Mouse (Mus musculus) layer of hippocampus, postnatal 25 days (tissue): ENCODE results near the gene Cerk. TPM values are rescaled to one million over a fixed set of nuclear protein-coding genes. Genes with fewer than 3 reads are reported as not detected.
"Not testable (repeated sequence)": the region's sequence is repeated elsewhere in the genome, so short reads cannot be mapped to it uniquely, and the experiment has no call there.

Experiments used
- DNase-seq, 2 experiments: peaks; one replicate each; pipeline ENCODE4 v3.0.0; 2022; ENCODE audit warnings: mixed read lengths in 2 of 2, low spot score in 1 of 2; ENCODE audit errors: extremely low spot score in 1 of 2
- total RNA-seq, 2 experiments: library from RNA; stranded (reverse); gene quantifications; 2 replicates each; pipeline ENCODE4 v1.2.3; 2021

The Cerk gene
- total RNA-seq, 2 experiments from 2014 or later, result 46.3 to 47.4 TPM

DNA sequence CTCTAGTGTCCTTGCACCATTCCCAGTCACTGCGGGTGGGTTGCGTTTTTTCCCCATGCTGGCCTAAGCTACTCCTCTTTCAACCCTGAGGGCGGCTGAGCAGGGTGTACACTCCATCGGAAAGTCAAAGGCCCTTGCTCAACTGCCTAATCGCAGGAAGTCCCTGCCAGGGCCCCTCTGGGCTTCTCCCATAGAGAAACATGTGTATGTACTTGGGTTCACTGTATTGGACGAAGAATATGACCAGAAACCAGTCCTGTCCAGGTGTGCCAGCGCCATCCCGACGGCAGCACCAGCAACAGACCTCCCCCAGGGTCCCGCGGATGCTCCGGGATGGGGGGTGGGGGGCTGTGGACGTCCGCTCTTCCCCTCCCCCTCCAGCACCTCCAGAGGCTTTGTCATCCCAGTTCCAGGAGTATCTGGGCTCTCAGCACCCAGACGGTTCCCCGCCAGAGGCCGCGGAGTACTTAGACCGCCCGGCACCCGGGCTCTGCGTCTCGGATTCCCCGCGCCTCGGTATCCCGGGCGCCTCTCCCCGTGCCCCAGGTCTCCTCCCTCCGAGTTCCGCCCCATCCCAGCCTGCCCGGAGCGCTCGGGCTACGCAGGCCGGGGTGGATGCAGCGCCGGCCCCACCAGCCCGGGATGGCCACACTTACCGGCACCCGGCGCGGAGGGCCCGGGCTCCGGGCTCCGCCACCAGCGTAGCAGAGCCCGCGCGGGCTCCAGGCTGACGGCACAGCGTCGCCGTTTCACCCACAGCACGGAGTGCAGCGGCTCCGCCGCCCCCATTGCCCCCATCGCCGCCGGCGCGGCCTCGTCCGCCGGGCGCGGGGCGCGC, 871 bp downstream of the Cerk start:
- DNase-seq, result peak in 1 of 2 experiments; percentile 30

- no peak for DNase-seq
Measured at GRCm38 (mm10) chr15:86184071-86184470, 1.9 kb downstream of the Cerk start.

GRCm38 (mm10) chr15:86183484-86183883, 2.5 kb downstream of the Cerk start:
- DNase-seq, result no peak

- DNase-seq, result no peak
Measured at GRCm38 (mm10) chr15:86182646-86183045, 3.3 kb downstream of the Cerk start.

DNA sequence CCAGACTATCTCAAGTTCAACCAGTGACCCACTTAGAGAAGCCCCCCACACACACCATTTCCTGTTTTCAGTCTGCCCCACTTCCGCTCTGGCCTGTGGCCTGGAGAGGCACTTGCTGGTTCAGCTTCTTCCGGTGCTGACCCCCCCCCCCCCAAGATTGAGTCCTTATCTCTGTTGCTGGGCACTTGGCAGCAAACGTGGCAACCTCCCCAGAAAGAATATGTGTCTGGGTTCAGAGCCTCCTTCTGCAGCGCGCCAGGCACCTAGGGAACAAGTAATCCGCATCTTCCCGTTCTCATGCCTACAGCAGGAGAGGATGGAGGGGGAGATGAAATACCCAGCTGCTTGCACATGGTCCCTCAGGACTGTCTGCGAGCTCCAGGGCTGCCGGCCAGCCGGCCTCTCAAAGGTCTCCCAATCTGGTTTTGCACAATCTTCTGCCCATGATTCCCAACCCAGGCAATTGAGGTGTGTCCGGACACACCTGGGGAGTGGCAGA, 4.0 kb downstream of the Cerk start:
- DNase-seq, result no peak

- not testable (repeated sequence) for DNase-seq
Measured at GRCm38 (mm10) chr15:86181321-86181720, 4.6 kb downstream of the Cerk start.

DNA sequence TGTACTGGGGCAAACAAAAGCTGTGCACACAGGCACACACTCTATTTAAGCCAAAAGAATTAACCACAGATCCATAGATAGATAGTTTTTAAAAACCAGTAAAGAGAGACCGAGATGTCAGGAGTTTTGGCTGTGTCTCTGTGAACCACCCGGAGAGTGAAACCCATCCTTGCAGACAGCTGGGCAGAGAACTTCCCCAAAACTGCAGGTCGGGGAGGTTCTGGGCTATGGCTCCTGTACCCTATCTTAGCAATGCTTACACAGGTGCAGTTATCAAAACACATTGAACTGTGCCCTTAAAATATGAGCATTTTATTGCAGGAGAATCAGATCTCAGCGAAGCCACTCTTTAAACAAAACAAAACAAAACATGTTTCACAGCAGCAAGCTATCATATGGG, 5.5 kb downstream of the Cerk start:
- DNase-seq, result no peak

DNA sequence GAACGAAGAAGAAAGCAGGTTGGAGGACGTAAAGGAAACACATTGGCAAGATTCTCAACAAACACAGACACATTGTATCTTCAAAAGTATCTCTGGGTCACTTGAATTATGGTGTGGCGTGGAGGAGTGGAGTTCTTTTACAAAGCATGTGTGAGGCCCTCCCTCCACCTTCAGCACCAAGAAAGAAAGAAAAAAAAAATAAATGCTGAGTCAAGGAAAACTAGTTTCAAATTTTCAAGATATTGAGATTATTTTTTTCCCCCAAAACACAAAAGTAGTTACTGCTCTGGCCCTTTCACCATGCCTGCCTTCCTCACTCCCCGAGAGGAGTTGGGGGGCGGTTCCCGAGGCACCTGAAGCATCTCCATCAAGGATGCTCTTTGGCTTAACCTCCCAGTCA, 7.3 kb downstream of the Cerk start:
- DNase-seq, result no peak

DNA sequence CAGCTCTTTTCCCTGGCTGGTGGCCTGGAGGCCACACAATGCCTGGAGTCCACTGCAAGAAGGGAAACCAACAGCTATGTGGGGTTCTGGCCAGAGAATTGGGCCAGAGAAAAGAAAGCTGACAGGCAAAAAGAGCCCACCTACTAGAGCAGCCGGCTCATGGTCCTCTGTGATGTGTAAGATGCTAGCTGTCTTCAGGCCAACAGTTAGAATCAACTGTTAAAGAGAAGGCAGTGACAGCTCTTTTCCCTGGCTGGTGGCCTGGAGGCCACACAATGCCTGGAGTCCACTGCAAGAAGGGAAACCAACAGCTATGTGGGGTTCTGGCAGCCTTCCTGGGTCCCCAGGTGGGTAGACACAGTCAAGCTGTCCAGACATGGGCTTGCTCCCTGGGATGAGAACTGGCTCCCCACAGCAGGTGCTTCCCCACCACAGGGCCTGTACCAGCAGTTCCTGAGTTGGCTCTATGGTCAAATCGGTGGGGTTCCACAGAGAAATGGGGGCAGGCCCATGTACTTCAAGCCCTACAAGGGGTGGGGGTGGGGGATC, 8.2 kb downstream of the Cerk start:
- DNase-seq, result not testable (repeated sequence)

DNA sequence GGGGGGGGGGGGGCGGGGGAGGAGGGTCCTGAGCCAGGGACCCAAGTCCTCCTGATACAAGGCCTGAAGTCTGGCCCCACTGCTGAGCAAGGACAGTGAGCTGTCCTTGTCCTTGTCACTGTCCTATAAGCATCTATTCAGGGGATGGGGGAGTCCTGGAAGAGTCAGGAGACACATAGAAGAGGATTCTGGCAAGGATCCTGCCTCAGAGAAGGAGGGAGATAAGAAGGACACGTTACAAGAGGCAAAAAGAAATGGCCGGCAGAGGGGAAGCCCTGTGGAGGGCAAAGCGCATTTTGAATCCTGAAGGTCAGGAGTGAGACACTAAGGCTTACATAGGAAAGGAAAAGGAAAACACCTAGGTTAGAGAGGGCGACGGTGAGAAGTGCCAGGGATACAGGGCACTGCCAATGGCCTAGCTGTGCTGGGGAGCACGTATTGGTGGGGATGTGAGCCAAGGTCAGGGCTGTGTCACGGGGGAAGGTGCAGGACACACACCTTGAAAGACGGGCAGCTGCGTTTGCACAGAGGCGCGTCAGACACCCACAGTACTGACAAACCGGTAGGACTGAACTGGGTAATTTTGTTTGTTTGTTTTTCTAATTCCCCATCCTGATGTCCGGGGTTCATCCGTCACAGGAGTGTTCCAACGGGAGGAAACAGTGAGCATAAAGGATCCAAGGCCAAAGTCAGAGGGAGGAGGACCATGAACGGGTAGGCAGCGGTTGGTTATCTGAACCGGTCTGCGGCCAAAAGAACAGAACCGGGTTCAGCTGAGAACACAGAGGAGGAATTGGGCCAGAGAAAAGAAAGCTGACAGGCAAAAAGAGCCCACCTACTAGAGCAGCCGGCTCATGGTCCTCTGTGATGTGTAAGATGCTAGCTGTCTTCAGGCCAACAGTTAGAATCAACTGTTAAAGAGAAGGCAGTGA, 8.9 kb downstream of the Cerk start:
- no peak for DNase-seq

- DNase-seq, result no peak
Measured at GRCm38 (mm10) chr15:86176166-86176565, 9.8 kb downstream of the Cerk start.

DNA sequence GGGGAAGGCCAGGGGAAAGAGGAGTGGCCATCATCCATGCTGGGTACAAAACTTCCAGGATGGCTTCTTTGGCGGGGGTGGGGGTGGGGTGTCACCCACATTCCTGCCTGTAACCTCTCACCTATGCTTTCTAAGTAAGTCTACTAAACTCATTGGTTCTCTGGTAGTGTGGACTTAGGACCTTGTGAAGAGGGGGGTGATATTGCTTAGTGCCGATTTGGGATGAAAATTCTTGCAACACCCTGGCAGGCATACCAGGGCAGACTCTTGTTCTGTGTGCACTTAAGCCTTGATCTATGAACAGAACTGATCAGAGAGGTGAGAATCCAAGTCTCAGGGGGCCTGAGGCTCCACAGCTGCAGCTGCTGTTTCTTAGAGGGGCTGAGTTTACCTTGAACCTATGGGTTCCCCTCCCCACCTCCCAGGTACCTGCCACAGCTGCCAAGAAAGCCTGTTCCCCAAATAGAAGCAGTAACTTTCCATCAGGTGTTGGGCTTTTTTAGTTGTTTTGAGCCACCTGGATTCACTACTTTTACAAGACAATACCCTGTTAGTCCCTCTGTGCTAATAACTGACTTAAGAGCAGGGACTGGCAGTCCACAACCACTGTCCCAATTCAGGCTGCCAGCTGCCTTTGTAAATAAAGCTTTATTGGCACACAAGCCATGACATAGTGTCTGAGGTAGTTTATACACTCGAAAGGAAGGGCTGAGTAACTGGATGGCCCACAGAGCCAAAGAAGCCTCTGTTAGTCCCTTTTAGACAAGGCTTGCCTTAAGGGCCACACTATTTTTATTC, 10.5 kb downstream of the Cerk start:
- no peak for DNase-seq

DNA sequence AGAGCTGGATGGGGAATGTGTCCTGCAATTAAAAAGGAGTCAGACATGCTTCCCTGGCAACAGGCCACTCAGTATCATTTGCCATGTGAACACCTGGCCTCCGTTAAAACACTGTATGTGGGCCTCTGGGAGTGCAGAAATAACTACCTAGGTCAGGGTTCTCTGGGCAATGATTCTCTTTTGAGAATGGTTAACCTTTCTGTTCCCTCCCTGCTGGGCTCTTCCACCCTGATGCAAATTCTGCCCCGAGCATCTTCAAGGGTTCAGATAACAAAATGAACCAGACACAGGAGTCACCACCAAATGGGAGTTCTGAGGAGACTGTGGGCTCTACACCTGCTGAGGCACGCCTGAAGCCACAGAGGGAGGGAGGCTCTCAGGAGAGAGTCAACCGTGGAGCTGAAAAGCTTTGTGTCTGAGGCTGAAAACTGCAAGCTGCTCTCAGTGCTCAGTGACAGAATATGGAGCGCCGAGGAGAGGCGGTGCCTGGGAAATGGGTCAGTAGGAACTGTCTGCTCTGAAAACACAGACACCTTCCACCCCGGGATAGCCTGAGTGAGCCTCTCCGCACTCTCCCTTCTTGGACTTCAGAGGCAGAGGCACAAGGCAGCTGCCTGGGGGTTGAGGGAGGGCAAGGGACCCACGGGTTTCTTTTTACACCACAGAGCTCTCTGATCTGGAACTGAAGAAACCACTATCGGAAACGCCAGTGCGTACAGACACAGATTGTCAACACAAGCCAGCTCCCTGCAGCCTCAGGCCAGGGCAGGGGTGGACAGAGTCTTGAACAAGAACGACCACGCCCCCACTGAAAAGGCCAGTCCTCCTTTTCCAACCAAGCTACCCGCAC, 12.6 kb downstream of the Cerk start:
- DNase-seq, result no peak

DNA sequence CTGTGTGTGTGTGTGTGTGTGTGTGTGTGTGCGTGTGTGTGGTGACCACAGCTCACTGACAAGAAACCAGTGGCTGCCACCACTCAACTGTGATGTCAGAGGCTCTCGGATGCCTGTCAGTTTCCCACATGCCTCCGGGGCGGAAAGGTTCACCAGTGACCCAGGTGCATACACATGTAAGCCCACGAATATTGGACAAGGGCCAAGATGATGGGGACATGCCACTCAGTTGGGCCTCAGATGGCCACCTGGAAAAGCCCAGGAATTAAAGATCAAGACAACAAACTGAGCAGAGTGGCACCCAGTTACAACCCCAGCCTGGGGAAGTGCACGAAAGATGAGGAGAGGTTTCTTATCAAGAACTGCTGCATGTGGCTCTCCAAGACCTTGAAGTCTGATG, 13.4 kb downstream of the Cerk start:
- DNase-seq, result no peak

- no peak for DNase-seq
Measured at GRCm38 (mm10) chr15:86172124-86172523, 13.8 kb downstream of the Cerk start.

GRCm38 (mm10) chr15:86171316-86171715, 14.6 kb downstream of the Cerk start:
- no peak for DNase-seq

- DNase-seq, result no peak
Measured at GRCm38 (mm10) chr15:86169817-86170110, 16.2 kb downstream of the Cerk start.

GRCm38 (mm10) chr15:86168941-86169816, 16.8 kb downstream of the Cerk start:
- no peak for DNase-seq

DNA sequence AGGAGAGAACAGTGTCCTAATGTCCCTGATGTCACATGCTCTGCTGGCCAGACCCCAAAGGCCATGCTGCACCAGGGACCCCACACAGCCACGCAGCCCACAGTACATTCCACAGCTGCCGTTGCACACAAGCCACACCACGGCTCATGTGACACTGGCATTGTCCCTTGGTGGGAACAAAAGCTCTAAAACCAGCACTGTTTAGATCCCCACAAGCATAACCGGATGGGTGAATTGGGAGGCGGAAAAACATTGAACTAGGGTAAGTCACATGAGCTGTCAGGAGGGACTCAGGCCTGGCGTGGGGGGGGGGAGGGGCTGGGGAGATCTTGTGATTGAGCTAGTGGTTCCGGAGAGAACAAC, 17.5 kb downstream of the Cerk start:
- no peak for DNase-seq
